Mouse (Mus musculus): ENCODE data around the gene Rap1gap2. TPM values are rescaled to one million over a fixed set of nuclear protein-coding genes. Genes with fewer than 3 reads are reported as not detected.

The Rap1gap2 gene
- polyA plus RNA-seq, 1 experiment from 2014 or later = 4.3 TPM

DNA sequence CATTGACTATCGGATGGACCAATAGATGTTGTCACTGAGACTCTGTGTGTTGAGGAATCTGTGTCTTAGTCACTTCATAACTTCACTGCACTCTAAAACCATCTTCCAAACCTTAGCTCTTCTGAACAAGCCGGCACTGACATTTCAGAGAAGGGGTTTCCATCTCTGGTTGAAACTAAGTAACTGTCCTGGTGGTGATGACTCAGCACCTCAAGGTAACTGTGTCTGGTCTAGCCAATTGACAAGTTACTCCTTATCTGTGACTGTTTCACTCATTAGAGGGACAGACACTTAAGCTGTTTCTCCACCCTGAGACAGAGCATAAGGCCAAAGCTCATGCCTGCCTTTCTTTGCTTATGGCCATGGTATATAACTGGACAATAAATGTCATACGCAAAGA is 114.1 kb downstream of the Rap1gap2 start:
- WGBS = 87% methylated on average over 3 of the region's 3 CpGs
- peaks cover 25 to 39% of the 10 kb centered on the region in 2 experiments for H3K4me1 ChIP-seq (ENCODE audit: control insufficient read depth in 2 of 2, insufficient read depth in 2 of 2, low read length in 2 of 2)

DNA sequence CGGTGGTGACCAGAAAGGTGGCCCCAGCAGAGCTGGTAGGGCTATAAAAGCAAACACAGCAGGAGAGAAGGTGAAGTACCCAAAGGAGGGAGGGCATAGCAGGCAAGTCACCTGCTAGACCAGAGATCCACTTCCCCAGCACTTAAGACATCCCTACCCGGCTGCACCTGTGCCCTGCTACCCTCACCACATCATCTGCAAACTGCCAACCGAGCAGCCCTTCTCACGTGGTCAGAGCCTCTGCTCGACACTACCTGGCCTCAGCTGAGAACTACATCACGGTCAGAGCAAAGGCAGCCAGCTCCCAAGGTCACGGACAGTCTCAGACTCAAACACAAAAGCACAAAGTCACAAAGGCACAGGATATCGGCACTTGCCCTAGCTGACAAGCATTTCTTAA is 116.8 kb downstream of the Rap1gap2 start:
- no peak for ATAC-seq (ENCODE audit: insufficient number of reproducible peaks, insufficient read depth, low FRiP score, low read depth)
- H3K9me3 ChIP-seq (ENCODE audit: control insufficient read depth, low read length) = no peaks in the 10 kb centered on the region
- peak overlapping the region in 1 of 2 experiments; percentile 26; a peak in 1 of 4 replicates for H3K27ac ChIP-seq (replicated peaks in 1 of 2; ENCODE audit: control insufficient read depth in 1 of 2, insufficient read depth in 1 of 2, low read depth in 2 of 2, low read length in 2 of 2)
- H3K4me2 ChIP-seq (ENCODE audit: low read length) = peak overlapping the region; percentile 41
- peaks cover 12 to 22% of the 10 kb centered on the region in 2 experiments for H3K4me1 ChIP-seq (ENCODE audit: control insufficient read depth in 2 of 2, insufficient read depth in 2 of 2, low read length in 2 of 2)
- H3K27me3 ChIP-seq (ENCODE audit: control insufficient read depth, insufficient read depth, low read length) = no peaks in the 10 kb centered on the region
- no peak overlapping the region for H3K4me3 ChIP-seq (ENCODE audit: control insufficient read depth in 1 of 2, insufficient read depth in 1 of 2, low read depth in 1 of 2, low read length in 2 of 2)
- 36% methylated on average over 8 of the region's 8 CpGs for WGBS
- H3K9ac ChIP-seq (ENCODE audit: low read length) = peak overlapping the region; percentile 16; the same call in 1 of the 2 replicates
- H3K36me3 ChIP-seq (ENCODE audit: control insufficient read depth, insufficient read depth, low read length) = no peaks in the 10 kb centered on the region

More for the DNA sequence above, 114.1 kb downstream of the Rap1gap2 start:
- Histone ChIP-seq H3K36me3 (ENCODE audit: control insufficient read depth, insufficient read depth, low read length) (no peaks in the 10 kb centered on the region), H3K9ac (ENCODE audit: low read length) (no peak overlapping the region), H3K27ac (replicated peaks in 1 of 2; ENCODE audit: control insufficient read depth in 1 of 2, insufficient read depth in 1 of 2, low read depth in 2 of 2, low read length in 2 of 2) (no peak overlapping the region), H3K27me3 (ENCODE audit: control insufficient read depth, insufficient read depth, low read length) (no peaks in the 10 kb centered on the region), H3K4me2 (ENCODE audit: low read length) (no peak overlapping the region), H3K4me3 (ENCODE audit: control insufficient read depth in 1 of 2, insufficient read depth in 1 of 2, low read depth in 1 of 2, low read length in 2 of 2) (no peak overlapping the region), H3K9me3 (ENCODE audit: control insufficient read depth, low read length) (no peaks in the 10 kb centered on the region)
- no peak for ATAC-seq (ENCODE audit: insufficient number of reproducible peaks, insufficient read depth, low FRiP score, low read depth)

GRCm38 (mm10) chr11:74493172-74493862 is 117.4 kb downstream of the Rap1gap2 start:
- peak overlapping the region; percentile 16; the same call in 1 of the 2 replicates for H3K9ac ChIP-seq (ENCODE audit: low read length)
- no peak overlapping the region for H3K4me3 ChIP-seq (ENCODE audit: control insufficient read depth in 1 of 2, insufficient read depth in 1 of 2, low read depth in 1 of 2, low read length in 2 of 2)

GRCm38 (mm10) chr11:74491130-74491529 is 119.6 kb downstream of the Rap1gap2 start:
- H3K9me3 ChIP-seq (ENCODE audit: control insufficient read depth, low read length) = no peaks in the 10 kb centered on the region
- no peak for ATAC-seq (ENCODE audit: insufficient number of reproducible peaks, insufficient read depth, low FRiP score, low read depth)
- WGBS = 81% methylated on average over 4 of the region's 4 CpGs

More at GRCm38 (mm10) chr11:74493172-74493862, 117.4 kb downstream of the Rap1gap2 start:
- Histone ChIP-seq H3K36me3 (ENCODE audit: control insufficient read depth, insufficient read depth, low read length) (no peaks in the 10 kb centered on the region), H3K27ac (replicated peaks in 1 of 2; ENCODE audit: control insufficient read depth in 1 of 2, insufficient read depth in 1 of 2, low read depth in 2 of 2, low read length in 2 of 2) (peak overlapping the region in 1 of 2 experiments; percentile 26; a peak in 1 of 4 replicates), H3K27me3 (ENCODE audit: control insufficient read depth, insufficient read depth, low read length) (no peaks in the 10 kb centered on the region), H3K4me2 (ENCODE audit: low read length) (peak overlapping the region; percentile 41), H3K4me1 (ENCODE audit: control insufficient read depth in 2 of 2, insufficient read depth in 2 of 2, low read length in 2 of 2) (peaks cover 14 to 19% of the 10 kb centered on the region in 2 experiments), H3K9me3 (ENCODE audit: control insufficient read depth, low read length) (no peaks in the 10 kb centered on the region)
- 43% methylated on average over 11 of the region's 11 CpGs for WGBS
- no peak; the same call in 1 of the 2 replicates for ATAC-seq (ENCODE audit: insufficient number of reproducible peaks, insufficient read depth, low FRiP score, low read depth)

GRCm38 (mm10) chr11:74489239-74489638 is 121.5 kb downstream of the Rap1gap2 start:
- H3K4me3 ChIP-seq (ENCODE audit: control insufficient read depth in 1 of 2, insufficient read depth in 1 of 2, low read depth in 1 of 2, low read length in 2 of 2) = no peak overlapping the region
- ATAC-seq (ENCODE audit: insufficient number of reproducible peaks, insufficient read depth, low FRiP score, low read depth) = no peak

More at GRCm38 (mm10) chr11:74491130-74491529, 119.6 kb downstream of the Rap1gap2 start:
- Histone ChIP-seq H3K4me1 (ENCODE audit: control insufficient read depth in 2 of 2, insufficient read depth in 2 of 2, low read length in 2 of 2) (peaks cover 20 to 32% of the 10 kb centered on the region in 2 experiments), H3K4me2 (ENCODE audit: low read length) (no peak overlapping the region), H3K36me3 (ENCODE audit: control insufficient read depth, insufficient read depth, low read length) (no peaks in the 10 kb centered on the region), H3K9ac (ENCODE audit: low read length) (no peak overlapping the region), H3K4me3 (ENCODE audit: control insufficient read depth in 1 of 2, insufficient read depth in 1 of 2, low read depth in 1 of 2, low read length in 2 of 2) (no peak overlapping the region), H3K27me3 (ENCODE audit: control insufficient read depth, insufficient read depth, low read length) (no peaks in the 10 kb centered on the region), H3K27ac (replicated peaks in 1 of 2; ENCODE audit: control insufficient read depth in 1 of 2, insufficient read depth in 1 of 2, low read depth in 2 of 2, low read length in 2 of 2) (no peak overlapping the region)

GRCm38 (mm10) chr11:74487952-74488351 is 122.8 kb downstream of the Rap1gap2 start:
- ATAC-seq (ENCODE audit: insufficient number of reproducible peaks, insufficient read depth, low FRiP score, low read depth) = no peak
- Histone ChIP-seq H3K9me3 (ENCODE audit: control insufficient read depth, low read length) (no peaks in the 10 kb centered on the region), H3K27me3 (ENCODE audit: control insufficient read depth, insufficient read depth, low read length) (no peaks in the 10 kb centered on the region), H3K9ac (ENCODE audit: low read length) (no peak overlapping the region), H3K4me1 (ENCODE audit: control insufficient read depth in 2 of 2, insufficient read depth in 2 of 2, low read length in 2 of 2) (peaks cover 8 to 19% of the 10 kb centered on the region in 2 experiments), H3K27ac (replicated peaks in 1 of 2; ENCODE audit: control insufficient read depth in 1 of 2, insufficient read depth in 1 of 2, low read depth in 2 of 2, low read length in 2 of 2) (peak overlapping the region in 1 of 2 experiments; percentile 33; a peak in 2 of 4 replicates), H3K4me2 (ENCODE audit: low read length) (0 out of 2 replicates have a peak overlapping the region, but pooled peaks have one; percentile 6), H3K4me3 (ENCODE audit: control insufficient read depth in 1 of 2, insufficient read depth in 1 of 2, low read depth in 1 of 2, low read length in 2 of 2) (no peak overlapping the region), H3K36me3 (ENCODE audit: control insufficient read depth, insufficient read depth, low read length) (no peaks in the 10 kb centered on the region)
- 16% methylated on average over 3 of the region's 3 CpGs for WGBS

More at GRCm38 (mm10) chr11:74489239-74489638, 121.5 kb downstream of the Rap1gap2 start:
- no peak overlapping the region for H3K27ac ChIP-seq (replicated peaks in 1 of 2; ENCODE audit: control insufficient read depth in 1 of 2, insufficient read depth in 1 of 2, low read depth in 2 of 2, low read length in 2 of 2)
- no peaks in the 10 kb centered on the region for H3K9me3 ChIP-seq (ENCODE audit: control insufficient read depth, low read length)
- H3K4me2 ChIP-seq (ENCODE audit: low read length) = no peak overlapping the region
- WGBS = 75% methylated on average over 5 of the region's 5 CpGs
- peaks cover 19 to 32% of the 10 kb centered on the region in 2 experiments for H3K4me1 ChIP-seq (ENCODE audit: control insufficient read depth in 2 of 2, insufficient read depth in 2 of 2, low read length in 2 of 2)
- no peaks in the 10 kb centered on the region for H3K27me3 ChIP-seq (ENCODE audit: control insufficient read depth, insufficient read depth, low read length)
- no peak overlapping the region for H3K9ac ChIP-seq (ENCODE audit: low read length)
- H3K36me3 ChIP-seq (ENCODE audit: control insufficient read depth, insufficient read depth, low read length) = no peaks in the 10 kb centered on the region

GRCm38 (mm10) chr11:74485435-74486217 is 125.1 kb downstream of the Rap1gap2 start:
- H3K4me3 ChIP-seq (ENCODE audit: control insufficient read depth in 1 of 2, insufficient read depth in 1 of 2, low read depth in 1 of 2, low read length in 2 of 2) = no peak overlapping the region
- peaks cover 11 to 13% of the 10 kb centered on the region in 2 experiments for H3K4me1 ChIP-seq (ENCODE audit: control insufficient read depth in 2 of 2, insufficient read depth in 2 of 2, low read length in 2 of 2)
- H3K4me2 ChIP-seq (ENCODE audit: low read length) = no peak overlapping the region
- H3K27me3 ChIP-seq (ENCODE audit: control insufficient read depth, insufficient read depth, low read length) = no peaks in the 10 kb centered on the region
- H3K9me3 ChIP-seq (ENCODE audit: control insufficient read depth, low read length) = no peaks in the 10 kb centered on the region
- 71% methylated on average over 7 of the region's 7 CpGs for WGBS
- no peak overlapping the region for H3K9ac ChIP-seq (ENCODE audit: low read length)
- no peak overlapping the region for H3K27ac ChIP-seq (replicated peaks in 1 of 2; ENCODE audit: control insufficient read depth in 1 of 2, insufficient read depth in 1 of 2, low read depth in 2 of 2, low read length in 2 of 2)
- no peaks in the 10 kb centered on the region for H3K36me3 ChIP-seq (ENCODE audit: control insufficient read depth, insufficient read depth, low read length)
- no peak for ATAC-seq (ENCODE audit: insufficient number of reproducible peaks, insufficient read depth, low FRiP score, low read depth)

All from heart, embryonic 14.5 days (tissue).